Mouse (Mus musculus) forebrain, embryonic 14.5 days (tissue): ENCODE measurements at regions not wholly inside any gene's neighbourhood (a gene's known extent, or its start where the extent isn't known, plus 50 kb on each side); places are given as distances from the start of the nearest gene placed in this dataset.

Experiments
- ATAC-seq: fragments of 200-750 bp; cut with Nextera tagmentation; 2 replicates; pipeline ENCODE4 v1.8.0; 2017; ENCODE audit warnings: mild to moderate bottlenecking, moderate library complexity
- DNase-seq: peaks from one replicate; pipeline ENCODE4 v3.0.0-alpha.2; 2015; ENCODE audit warnings: low spot score
- H3K27ac ChIP-seq: fragments of 300-500 bp; sonication (generic); 2 replicates; pipeline ENCODE4 v1.5.1; 2014; ENCODE audit warnings: low read depth, mild to moderate bottlenecking, control low read depth, low read length, moderate library complexity
- H3K27me3 ChIP-seq: fragments of 300-500 bp; sonication (generic); replicated peaks from 2 replicates; pipeline ENCODE4 v1.6.1; 2014; ENCODE audit warnings: low read length, control low read depth, mixed read lengths; ENCODE audit not compliant: control insufficient read depth, insufficient read depth
- H3K36me3 ChIP-seq: fragments of 300-500 bp; sonication (generic); 2 replicates; pipeline ENCODE4 v1.6.1; 2014; ENCODE audit warnings: low read length, control low read depth; ENCODE audit not compliant: control insufficient read depth, insufficient read depth
- H3K4me1 ChIP-seq: fragments of 300-500 bp; sonication (generic); 2 replicates; pipeline ENCODE4 v1.6.1; 2014; ENCODE audit warnings: antibody characterized with exemption, low read length, control low read depth; ENCODE audit not compliant: control insufficient read depth, insufficient read depth
- H3K4me2 ChIP-seq: fragments of 300-500 bp; sonication (generic); 2 replicates; pipeline ENCODE4 v1.6.1; 2014; ENCODE audit warnings: mild to moderate bottlenecking, control low read depth, low read length
- H3K4me3 ChIP-seq: fragments of 300-500 bp; sonication (generic); 2 replicates; pipeline ENCODE4 v1.5.1; 2014; ENCODE audit warnings: low read depth, low read length, control low read depth
- H3K9ac ChIP-seq: fragments of 300-500 bp; sonication (generic); 2 replicates; pipeline ENCODE4 v1.6.1; 2014; ENCODE audit warnings: mild to moderate bottlenecking, low read length, control low read depth, moderate library complexity
- H3K9me3 ChIP-seq: fragments of 300-500 bp; sonication (generic); replicated peaks from 2 replicates; pipeline ENCODE4 v1.6.1; 2016; ENCODE audit warnings: low read length, control low read depth, mixed read lengths; ENCODE audit not compliant: control insufficient read depth
- WGBS: fragments of 180-500 bp; shearing (Covaris S2); extraction: QIAGEN DNeasy Blood & Tissue Kit; methylation state at CpG from one replicate; pipeline ENCODE4 v1.1.7; 2014; 5-methylcytosine and 5-hydroxymethylcytosine counted together

GRCm38 (mm10) chr13:102173382-102174234 is 405.6 kb upstream of the Pik3r1 start:
- H3K9ac ChIP-seq = no peak overlapping the region
- H3K9me3 ChIP-seq = no peaks in the 10 kb centered on the region
- DNase-seq (peak; percentile 67), ATAC-seq (peak; percentile 87)
- WGBS = 66% methylated on average over 9 of the region's 9 CpGs
- H3K4me1 ChIP-seq = no peaks in the 10 kb centered on the region
- H3K27ac ChIP-seq = no peak overlapping the region
- H3K36me3 ChIP-seq = no peaks in the 10 kb centered on the region
- H3K4me2 ChIP-seq = no peak overlapping the region
- H3K4me3 ChIP-seq = no peak overlapping the region
- H3K27me3 ChIP-seq = no peaks in the 10 kb centered on the region

- Histone ChIP-seq H3K4me1 (no peaks in the 10 kb centered on the region), H3K27me3 (no peaks in the 10 kb centered on the region), H3K27ac (no peak overlapping the region), H3K4me3 (no peak overlapping the region), H3K9ac (no peak overlapping the region), H3K9me3 (no peaks in the 10 kb centered on the region), H3K36me3 (no peaks in the 10 kb centered on the region), H3K4me2 (no peak overlapping the region)
- DNase-seq = no peak
- ATAC-seq = no peak
- 92% methylated on average over 3 of the region's 3 CpGs for WGBS
Observed at GRCm38 (mm10) chr13:102174431-102174830, 406.4 kb upstream of the Pik3r1 start.

- H3K4me1 ChIP-seq = no peaks in the 10 kb centered on the region
- DNase-seq (no peak), ATAC-seq (no peak)
- H3K9me3 ChIP-seq = no peaks in the 10 kb centered on the region
- no peak overlapping the region for H3K4me2 ChIP-seq
- no peak overlapping the region for H3K27ac ChIP-seq
- H3K27me3 ChIP-seq = no peaks in the 10 kb centered on the region
- no peaks in the 10 kb centered on the region for H3K36me3 ChIP-seq
- H3K9ac ChIP-seq = no peak overlapping the region
- H3K4me3 ChIP-seq = no peak overlapping the region
- WGBS = 90% methylated on average over 2 of the region's 2 CpGs
Observed at GRCm38 (mm10) chr13:102174896-102175295, 406.9 kb upstream of the Pik3r1 start.

DNA sequence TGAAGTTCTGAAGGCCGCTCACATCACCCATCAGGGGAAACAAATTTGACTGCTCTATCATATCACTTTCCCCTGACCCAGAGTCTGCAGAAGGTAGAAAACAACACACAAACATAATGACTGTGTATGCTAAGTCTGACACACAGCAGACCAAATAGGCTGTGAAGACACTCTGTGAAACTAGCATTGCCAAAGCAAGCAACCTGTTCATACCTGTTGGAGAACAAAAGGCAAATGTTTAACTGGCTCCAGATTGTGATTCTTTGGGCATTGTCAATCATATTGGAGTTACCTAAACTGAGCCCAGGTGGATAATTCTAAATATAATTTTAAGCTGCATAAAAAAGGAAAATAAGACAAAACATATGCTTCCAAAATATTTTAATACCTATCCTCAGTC is 407.4 kb upstream of the Pik3r1 start:
- DNase-seq (no peak), ATAC-seq (no peak)
- 92% methylated on average over 1 of the region's 1 CpGs for WGBS
- Histone ChIP-seq H3K9ac (no peak overlapping the region), H3K36me3 (no peaks in the 10 kb centered on the region), H3K4me2 (no peak overlapping the region), H3K9me3 (no peaks in the 10 kb centered on the region), H3K4me1 (no peaks in the 10 kb centered on the region), H3K4me3 (no peak overlapping the region), H3K27ac (no peak overlapping the region), H3K27me3 (no peaks in the 10 kb centered on the region)

DNA sequence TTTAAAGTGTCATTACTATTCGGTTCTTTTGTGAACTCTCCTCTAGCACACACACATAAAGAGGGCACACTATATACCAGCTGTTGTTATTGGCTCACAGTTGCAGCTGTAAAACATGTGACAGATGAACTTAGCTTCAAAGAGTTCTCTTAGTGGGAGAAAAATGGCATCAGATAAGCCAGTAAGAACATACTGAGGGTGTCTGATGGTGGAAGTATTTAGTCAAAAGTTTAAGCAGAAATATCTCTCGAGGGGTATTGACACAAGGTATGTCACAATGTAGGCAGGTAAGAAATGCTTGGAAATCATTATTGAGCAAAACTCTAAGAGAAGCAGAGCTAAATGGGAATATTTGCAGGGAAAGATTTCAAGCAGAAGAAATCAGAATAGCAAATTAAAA is 408.4 kb upstream of the Pik3r1 start:
- Histone ChIP-seq H3K27ac (no peak overlapping the region), H3K27me3 (no peaks in the 10 kb centered on the region), H3K36me3 (no peaks in the 10 kb centered on the region), H3K4me1 (no peaks in the 10 kb centered on the region), H3K4me3 (no peak overlapping the region), H3K9me3 (no peaks in the 10 kb centered on the region), H3K9ac (no peak overlapping the region), H3K4me2 (no peak overlapping the region)
- DNase-seq = no peak
- WGBS = 83% methylated on average over 2 of the region's 2 CpGs
- no peak for ATAC-seq

GRCm38 (mm10) chr13:102194716-102195115 is 426.7 kb upstream of the Pik3r1 start:
- Histone ChIP-seq H3K27me3 (no peaks in the 10 kb centered on the region), H3K4me3 (no peak overlapping the region), H3K4me2 (no peak overlapping the region), H3K9me3 (no peaks in the 10 kb centered on the region), H3K4me1 (no peaks in the 10 kb centered on the region), H3K27ac (no peak overlapping the region), H3K9ac (no peak overlapping the region), H3K36me3 (no peaks in the 10 kb centered on the region)
- DNase-seq = no peak
- ATAC-seq = no peak

DNA sequence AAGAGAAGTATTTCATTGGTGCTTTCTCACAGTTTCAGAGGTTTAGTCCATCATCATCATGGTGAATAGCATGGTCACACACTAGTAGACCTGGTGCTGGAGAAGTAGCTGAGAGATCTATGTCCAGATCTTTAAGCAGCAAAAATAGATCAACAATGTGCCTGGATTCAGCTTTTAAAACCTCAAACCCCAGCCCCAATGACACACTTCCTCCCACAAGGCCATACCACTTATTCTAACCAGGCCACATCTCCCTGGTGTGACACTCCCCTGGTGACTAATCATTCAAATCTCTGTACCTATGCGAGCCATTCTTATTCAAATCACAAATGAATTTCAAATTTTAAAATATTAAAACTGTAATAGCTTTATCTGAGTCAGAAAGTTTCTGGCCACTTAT is 434.3 kb upstream of the Pik3r1 start:
- 97% methylated on average over 1 of the region's 1 CpGs for WGBS
- no peaks in the 10 kb centered on the region for H3K36me3 ChIP-seq
- no peaks in the 10 kb centered on the region for H3K4me1 ChIP-seq
- H3K9me3 ChIP-seq = no peaks in the 10 kb centered on the region
- DNase-seq (no peak), ATAC-seq (no peak)
- H3K4me3 ChIP-seq = no peak overlapping the region
- no peaks in the 10 kb centered on the region for H3K27me3 ChIP-seq
- H3K27ac ChIP-seq = no peak overlapping the region
- H3K9ac ChIP-seq = no peak overlapping the region
- no peak overlapping the region for H3K4me2 ChIP-seq

- ATAC-seq = no peak
- WGBS = 92% methylated on average over 11 of the region's 11 CpGs
Observed at GRCm38 (mm10) chr13:102218486-102218885, 450.5 kb upstream of the Pik3r1 start.

DNA sequence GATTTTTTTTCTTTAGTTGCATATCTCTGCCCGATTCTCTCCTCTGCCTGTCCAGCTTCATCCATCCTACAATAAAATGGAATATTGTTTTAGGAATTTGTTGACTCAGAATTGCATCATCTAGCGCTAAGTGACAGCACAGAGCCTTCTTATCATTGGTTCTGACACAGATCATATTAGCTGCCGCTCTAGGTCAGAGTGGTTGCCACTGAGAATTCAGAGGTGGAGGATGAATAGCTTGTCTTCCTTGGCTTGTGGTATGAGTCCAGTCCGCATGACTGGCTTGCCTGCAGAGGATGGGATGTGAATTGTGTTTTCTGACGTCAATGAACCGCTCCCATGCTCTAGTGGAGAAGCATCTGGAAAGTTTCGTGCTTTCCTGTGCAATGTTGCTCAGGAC is 462.3 kb upstream of the Cd180 start:
- Histone ChIP-seq H3K36me3 (no peaks in the 10 kb centered on the region), H3K27me3 (no peaks in the 10 kb centered on the region), H3K4me2 (no peak overlapping the region), H3K9me3 (no peaks in the 10 kb centered on the region), H3K27ac (no peak overlapping the region), H3K9ac (no peak overlapping the region), H3K4me1 (no peaks in the 10 kb centered on the region), H3K4me3 (no peak overlapping the region)
- no peak for ATAC-seq
- WGBS = 88% methylated on average over 7 of the region's 7 CpGs
- no peak for DNase-seq

More at GRCm38 (mm10) chr13:102218486-102218885, 450.5 kb upstream of the Pik3r1 start:
- no peak overlapping the region for H3K27ac ChIP-seq
- H3K4me2 ChIP-seq = no peak overlapping the region
- H3K4me1 ChIP-seq = no peaks in the 10 kb centered on the region
- no peaks in the 10 kb centered on the region for H3K9me3 ChIP-seq
- no peaks in the 10 kb centered on the region for H3K27me3 ChIP-seq
- H3K36me3 ChIP-seq = no peaks in the 10 kb centered on the region
- no peak overlapping the region for H3K4me3 ChIP-seq
- DNase-seq = no peak
- no peak overlapping the region for H3K9ac ChIP-seq
